Mouse (Mus musculus) mouse trophoblast stem cell (cell line): Measurements from ENCODE around the gene Iapp.
"Not testable (repeated sequence)": the region's sequence is repeated elsewhere in the genome, so short reads cannot be mapped to it uniquely, and the experiment has no call there.

Source experiments
- in situ Hi-C, 2 experiments: fragments of 300-500 bp; cut with MseI, MboI; formaldehyde crosslinking; loops; 2 replicates in 1 of 2; 3 replicates in 1 of 2; pipeline ENCODE4 v1.15.1; 2025

Iapp gene

DNA sequence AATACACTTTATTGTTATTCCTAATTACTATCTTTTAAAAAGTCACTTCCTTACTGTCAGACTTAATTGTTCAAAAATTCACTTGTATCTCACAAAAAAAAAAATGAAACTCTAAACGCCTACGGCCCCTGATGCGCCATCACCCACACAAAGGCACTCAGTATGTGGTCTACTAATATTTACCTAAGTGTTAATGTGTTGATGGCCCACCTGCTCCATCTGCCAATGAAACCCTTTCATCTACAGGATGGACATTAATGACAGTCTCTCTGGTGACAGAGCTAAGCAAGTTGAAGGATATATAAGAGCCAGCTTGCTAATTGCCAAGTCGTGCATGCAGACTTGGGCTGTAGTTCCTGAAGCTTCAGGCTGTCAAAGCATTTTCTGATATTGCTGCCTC is at the start of gene Iapp:
Iapp (plus strand) TSS at position 326 of the 400 bp plus-strand sequence.
- in situ Hi-C loops, result no loop called here

DNA sequence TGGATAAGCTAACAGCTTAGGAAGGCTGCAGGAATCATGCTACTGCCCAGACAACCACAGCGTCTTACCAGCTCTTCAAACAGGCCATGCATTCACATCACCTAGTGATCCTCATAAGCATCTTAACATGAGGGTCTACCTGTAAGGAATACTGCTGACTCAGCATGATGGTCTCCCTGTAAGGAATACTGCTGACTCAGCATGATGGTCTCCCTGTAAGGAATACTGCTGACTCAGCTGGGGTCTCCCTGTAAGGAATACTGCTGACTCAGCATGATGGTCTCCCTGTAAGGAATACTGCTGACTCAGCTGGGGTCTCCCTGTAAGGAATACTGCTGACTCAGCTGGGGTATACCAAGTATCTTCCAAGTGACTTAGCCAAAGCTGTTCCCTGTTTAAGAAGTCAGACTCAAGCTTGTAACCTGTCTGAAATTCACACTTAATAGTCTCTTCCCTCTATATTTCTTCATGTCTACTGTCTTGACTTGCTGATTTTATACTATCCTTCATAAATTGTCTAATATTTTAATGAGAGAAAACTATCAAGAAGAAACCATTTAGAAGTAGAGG is 47.4 kb upstream of the Iapp start:
- in situ Hi-C loops, result not testable (repeated sequence)

DNA sequence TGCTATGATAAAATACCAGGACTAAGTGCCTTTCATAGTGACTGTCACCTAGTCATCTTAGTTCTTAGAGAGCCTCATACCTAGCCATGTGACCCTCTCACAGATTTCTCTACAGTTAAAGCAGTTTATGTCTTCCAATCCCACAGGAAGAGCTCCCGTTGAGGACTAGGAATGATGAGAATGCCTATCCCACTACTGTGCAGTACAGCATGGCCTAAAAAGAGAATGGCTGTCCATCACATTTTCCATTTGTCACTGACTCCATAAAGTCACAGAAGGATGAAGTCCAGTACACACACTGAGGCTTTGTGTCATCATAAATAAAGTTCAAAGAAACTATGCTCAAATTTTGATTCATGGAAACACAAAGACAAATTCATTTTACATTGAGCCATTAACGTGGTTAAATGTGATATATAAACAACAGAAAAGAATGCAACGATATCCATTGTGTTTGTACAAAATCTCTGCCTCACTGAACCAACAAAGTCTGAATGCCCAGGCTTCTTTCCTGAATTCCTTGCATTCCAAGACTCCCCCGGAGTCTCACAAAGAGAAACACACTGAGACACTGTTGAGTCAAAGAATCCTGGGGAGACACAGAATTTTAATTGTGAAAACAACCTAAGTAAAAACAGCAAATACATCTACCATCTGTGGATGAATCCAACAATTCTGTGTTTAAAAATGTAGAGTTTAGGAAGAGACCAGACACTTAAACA is 22.3 kb upstream of the Iapp start:
- in situ Hi-C loops, result no loop called here

DNA sequence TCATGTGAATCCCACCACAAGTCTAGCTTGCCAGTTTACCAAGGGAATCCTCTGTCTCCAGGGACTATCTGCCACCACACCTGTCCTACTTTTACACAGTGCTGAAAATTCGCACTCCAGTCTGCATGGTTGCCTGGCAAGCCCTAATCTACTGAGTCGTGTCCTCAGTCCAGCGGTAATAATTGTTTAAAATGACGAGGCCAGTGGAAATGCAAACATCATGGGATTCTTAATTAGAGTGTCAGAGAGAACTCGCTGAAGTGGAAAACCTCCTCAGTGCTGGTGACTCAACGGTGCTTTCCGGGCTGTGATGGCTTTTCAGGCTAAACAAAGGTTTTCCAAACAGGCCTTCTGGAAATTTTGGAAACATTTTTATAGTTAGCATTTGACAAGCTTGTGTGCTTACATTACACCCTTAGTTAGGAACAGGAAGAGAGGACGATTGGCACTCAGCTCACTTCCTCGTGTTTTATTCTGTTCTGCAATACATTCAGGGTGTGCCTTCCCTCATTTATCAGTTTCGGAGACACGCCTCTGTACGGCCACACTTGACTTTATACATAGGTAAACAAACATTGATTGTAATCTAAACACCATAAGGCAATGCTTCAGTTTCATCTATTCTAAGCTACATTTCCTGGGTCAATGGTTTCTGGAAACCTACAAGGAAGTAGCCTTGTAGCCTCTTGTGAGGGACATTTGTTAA is 8.7 kb upstream of the Iapp start:
- in situ Hi-C loops, result no loop called here

DNA sequence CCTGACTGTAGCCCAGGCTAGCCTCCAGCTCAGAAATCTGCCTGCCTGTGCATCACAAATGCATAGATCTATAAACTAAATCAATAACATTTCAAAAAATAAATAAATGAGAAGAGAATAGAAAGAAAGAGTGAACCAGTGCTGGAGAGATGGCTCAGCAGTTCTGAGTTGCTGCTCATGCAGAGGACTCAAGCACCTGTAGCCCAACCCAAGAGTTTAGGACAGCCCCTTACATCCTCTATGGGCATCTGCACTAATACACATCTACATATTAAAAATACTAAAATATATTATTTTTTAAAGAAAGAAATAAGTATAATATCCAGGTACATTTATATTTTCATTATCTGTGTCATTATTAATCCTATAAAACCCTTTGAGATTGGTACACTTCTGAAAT is 6.9 kb downstream of the Iapp start:
- in situ Hi-C loops, result no loop called here

DNA sequence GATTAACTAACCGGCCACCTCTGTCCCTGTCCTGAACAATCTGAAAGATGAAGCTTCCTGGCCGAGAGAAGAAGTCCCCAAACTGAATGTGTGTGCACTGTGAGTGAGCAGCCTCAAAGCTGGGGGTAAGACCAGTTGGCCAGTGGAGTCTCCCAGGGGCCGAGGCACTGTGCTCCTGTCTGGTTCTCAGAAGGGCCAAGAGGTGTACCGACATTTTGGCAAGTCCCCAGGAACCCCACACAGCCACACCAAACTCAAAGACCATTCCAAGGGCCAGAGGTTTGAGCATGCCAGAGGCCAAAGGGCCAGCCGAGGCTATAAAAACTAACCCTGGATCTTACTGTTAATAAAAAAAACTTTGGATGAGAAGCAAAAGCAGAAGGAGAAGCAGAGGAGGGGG is 16.1 kb downstream of the Iapp start:
- in situ Hi-C loops, result no loop called here

DNA sequence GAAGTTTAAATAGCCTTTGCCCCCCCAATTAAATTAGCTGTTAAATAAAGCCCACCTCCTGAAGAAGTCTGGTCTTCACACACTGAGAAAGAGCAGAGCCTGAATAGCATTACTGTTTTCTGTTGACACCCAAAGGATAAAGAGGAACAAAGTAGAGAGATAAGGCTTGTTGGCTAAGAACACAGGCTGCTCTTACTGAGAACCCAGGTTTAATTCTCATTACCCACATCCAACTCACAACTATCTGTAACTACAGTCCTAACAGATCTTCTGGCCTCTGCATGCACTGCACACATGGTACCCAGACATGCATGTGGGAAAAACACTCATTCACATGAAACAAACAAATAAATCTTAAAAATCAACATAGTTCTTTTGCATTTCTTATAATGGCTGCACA is 18.9 kb downstream of the Iapp start:
- in situ Hi-C loops, result no loop called here

DNA sequence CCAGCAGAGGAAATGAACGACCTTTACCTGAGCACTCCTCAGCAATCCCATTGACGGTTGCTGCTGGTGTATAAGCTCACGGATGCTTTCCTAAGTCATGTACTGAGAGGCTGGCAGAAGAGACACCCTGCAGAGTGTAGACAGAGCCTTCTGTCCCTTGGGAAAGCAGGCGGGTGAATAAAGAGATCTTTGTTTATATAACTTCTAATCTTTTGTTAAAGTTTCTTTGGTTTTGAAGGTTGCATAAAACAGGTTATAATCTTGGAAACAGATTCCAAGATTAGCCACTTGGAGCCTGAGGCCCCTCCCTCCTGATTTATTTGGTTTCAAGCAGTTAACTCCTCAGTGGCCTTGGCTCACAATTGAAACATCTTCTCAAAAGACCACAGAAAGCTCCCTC is 24.7 kb downstream of the Iapp start, which contains the start of gene Slco1a5:
Slco1a5 (minus strand) TSS at position 101 of the 400 bp plus-strand sequence.
- in situ Hi-C loops, result no loop called here

DNA sequence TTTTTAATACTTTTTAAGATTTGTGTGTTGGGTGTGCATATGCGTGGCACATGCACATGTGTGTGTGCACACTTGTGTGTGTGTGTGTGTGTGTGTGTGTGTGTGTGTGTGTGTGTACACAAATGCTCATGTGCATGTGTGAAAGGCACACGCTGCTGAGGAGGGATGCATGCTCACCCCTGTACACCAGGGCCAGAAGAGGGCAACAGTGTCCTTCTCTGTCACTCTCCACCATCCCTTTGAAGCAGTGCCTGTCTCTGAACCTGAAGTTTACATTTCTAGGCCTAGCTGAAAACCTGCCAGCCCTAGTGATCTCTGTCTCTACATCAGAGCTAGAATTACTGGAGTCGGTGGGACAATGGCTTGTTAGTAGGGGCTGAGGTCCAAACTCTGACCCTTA is 28.4 kb downstream of the Iapp start:
- in situ Hi-C loops, result no loop called here

DNA sequence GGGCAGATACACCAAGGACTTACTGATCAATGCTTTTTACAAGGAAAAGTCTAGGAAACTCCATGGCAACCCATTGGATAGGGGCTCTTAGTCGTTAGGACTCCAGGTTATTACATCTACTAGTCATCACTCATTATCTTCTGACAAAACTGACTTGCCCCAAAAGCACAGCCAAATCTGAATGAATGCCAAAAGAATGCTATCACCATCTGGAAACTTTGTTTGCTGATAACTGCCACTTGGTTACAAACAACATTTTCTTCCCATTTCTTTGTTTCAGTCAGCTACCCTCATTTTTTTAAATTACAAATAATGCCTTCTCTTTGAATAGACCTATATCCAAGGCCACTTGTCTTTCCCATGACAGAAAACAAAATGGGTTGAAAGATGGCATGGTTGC is 31.0 kb downstream of the Iapp start:
- in situ Hi-C loops, result no loop called here

DNA sequence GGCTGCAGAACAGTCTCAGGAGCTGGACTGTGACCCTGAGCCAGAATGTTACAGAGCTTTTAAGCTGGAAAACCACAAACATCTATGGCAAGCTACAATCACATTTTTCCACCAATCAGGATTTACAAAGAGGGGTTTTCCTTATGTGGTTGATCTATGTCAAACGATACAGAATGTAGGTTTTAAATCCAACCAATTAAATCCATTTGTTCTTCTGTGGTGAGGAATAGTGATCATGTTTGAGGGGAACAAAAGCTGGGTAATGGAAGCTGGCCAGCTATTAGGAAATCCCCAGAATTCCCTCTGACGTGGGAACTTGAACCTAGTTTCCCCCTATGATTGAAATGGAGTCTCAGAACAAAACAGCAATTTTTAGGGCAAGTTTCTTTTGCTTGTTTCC is 40.7 kb downstream of the Iapp start:
- in situ Hi-C loops, result no loop called here

DNA sequence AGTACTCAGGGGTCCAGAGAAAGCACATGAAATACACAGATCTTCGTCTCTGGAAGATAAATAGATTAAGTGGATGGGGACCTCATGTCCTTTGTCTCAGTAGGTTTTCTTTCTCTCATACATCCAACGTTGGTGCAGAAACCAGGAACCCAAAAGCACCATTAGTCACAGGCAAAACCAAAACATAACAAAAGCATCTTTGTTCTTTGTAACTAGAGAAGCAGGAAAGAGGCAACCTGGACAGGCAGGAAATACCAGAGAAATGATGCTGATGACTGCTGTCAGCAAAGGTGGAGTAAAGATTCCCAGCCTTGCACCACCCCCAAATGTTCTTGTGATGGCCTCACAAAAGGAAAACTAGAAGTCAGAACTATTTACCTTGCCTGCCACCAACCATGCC is 41.4 kb downstream of the Iapp start:
- in situ Hi-C loops, result no loop called here

DNA sequence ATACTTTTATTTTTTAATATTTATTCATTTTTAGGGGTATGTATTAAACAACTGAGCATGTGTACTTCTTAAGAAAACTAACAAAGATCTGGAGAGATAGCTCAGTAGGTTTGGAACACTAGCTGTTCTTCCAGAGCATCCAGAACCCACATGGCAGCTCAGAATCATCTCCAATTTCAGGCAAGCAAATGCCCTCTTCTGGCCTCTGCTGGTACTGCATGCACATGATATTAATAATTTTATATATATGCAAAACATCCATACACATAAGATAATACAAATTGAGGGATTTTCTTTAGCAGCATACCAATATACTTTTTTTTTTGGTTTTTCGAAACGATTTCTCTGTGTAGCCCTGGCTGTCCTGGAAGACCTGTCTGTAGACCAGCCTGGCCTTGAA is 45.3 kb downstream of the Iapp start:
- in situ Hi-C loops, result no loop called here

DNA sequence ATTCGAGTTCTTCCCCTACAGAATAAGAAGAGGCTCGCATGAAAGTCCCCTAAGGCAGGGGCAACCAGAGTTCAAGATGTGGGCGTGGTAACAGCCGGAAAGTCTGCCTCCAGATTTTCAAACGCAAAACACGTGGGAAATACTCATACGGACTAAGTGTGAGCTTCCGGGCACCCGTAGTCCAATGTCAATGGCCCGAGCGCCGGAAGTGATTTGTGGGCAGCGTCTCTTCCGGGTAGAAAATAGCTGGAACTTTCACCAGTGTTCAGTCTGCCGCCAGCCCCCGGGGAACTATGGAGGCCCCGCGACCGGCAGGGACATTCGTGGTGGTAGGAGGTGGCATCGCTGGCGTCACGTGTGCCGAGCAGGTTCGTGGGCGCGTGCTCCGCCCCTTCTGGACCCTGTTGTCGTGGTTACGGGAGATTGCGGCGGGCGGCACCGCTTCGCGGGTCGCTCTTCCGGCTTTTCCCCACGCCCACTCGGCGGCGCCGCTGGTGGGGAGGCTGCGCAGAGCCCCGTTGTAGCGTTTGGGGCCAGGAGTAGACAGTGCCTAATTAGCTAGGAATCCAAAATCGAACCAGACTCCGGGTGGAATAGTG is 47.3 kb downstream of the Iapp start, which contains the start of gene Pyroxd1:
Pyroxd1 (plus strand) TSS at position 215 of the 599 bp plus-strand sequence.
- in situ Hi-C loops, result no loop called here

DNA sequence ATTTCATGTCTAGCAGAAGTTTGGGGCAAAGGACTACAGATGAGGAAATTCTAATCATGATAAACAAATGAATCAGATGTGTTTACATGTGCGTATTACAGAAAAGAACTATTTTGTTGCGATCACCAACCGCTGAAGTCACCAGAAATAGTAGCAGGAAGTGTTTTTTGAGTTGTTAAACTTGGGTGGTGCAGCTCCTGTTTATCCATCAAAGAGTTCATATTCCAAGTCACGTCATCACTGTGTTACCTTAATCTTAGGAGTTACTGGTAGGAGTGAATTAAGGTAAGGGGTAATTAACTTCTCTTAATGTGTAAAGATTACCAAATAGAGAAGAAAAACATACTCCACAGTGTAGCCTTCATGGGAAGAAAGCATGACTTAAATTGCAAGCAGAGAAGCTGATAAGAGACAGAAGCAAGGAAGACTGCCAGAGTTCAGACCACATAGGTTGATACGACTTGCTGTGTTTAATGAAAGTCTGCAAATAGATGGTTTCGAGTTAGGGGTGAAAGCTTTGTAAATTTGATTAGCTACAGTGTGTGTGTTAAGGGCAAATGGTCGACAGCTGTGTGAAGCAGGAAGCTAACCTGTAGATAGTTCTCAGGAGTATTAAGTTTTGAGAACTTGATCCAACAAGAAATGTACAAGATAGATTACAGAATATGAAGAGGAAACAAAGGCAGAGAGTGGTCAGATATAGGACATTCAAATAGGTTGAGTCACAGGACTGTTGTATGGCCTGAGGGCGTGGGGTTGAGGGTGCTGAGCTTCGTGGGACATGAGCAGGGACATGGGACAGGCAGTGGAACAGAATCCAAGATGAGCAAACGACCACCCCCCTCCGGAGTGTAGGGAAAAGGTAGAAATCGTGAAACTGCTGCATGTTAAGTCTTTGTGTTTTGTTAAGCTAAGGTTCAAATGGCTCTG is 48.2 kb downstream of the Iapp start:
- in situ Hi-C loops, result no loop called here

DNA sequence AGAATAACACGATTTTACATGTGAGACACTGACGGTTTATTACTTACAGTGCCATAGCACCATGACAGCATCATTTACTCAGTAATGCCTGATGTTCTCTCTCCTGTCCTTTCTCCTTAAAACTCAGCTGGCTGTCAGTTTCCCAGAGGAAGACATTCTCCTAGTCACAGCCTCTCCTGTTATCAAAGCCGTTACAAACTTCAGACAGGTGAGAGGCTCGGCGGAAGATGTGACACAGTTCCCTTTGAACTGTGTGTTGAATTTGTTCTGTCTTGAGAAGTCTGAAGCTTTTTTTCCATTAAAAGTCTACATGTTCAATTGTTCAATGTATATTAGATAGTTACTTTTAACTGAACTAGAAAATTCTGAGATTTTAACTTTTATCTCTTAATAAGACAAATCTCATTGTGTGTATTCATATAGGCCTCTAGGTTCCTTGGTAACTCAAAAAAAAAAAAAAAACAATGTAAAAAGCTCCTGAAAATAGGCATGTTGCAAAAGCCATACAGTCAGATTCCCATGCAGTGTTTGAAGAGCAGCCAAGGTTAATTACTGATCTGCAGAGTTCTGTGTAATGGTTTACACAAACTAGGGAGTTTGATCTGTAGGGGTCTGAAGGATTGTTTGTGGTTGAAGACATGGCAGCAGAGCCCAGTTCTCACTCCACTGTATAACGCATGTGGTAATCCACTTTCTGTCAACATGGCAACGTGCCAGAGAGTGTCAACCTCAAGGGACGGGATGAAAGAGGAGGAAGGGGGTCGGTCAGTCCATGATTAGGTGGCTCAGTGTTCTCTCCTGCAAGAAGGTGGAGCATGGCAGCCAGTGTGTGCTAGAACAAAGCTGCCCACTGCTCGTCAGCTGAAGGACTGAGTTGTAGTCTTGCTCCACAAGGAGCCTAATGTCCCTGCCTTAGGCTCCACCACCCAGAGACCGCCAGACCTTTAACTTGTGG is 49.5 kb downstream of the Iapp start:
- in situ Hi-C loops, result no loop called here

DNA sequence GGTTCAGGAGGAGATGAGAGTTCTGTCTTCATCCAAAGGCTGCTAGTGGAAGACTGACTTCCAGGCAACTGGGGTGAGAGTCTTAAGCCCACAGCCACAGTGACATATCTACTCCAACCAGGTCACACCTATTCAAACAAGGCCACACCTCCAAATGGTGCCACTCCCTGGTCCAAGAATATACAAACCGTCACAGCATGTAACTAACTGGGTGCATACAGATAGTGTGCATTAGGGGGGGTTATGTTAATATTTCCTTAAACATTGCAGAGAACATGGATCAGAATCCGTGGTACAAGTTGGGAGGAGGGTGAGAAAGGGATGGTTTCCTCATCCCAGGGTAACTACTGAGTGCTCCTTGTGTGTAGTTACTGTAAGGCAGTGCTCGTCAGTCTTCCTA is 53.9 kb downstream of the Iapp start:
- in situ Hi-C loops, result loop anchor here in 1 of 2 experiments (25.0 kb wide), 1 partner anchor 385 kb away; no protein-coding TSS in a partner anchor
